Mouse (Mus musculus) thymus, postnatal 36 days (tissue): Measurements from ENCODE around the gene Sumo1.
A peak's percentile ranks its signal among the peaks of the same experiment; 100 is the strongest.
"Not testable (repeated sequence)": the region's sequence is repeated elsewhere in the genome, so short reads cannot be mapped to it uniquely, and the experiment has no call there.

Experiments
- DNase-seq, 2 experiments: peaks; one replicate each; pipeline ENCODE4 v3.0.0; 2022; ENCODE audit warnings: mixed read lengths in 2 of 2

Sumo1 gene

GRCm38 (mm10) chr1:59670641-59671168, at the start of gene Sumo1:
Sumo1 (minus strand) TSS chr1:59670834.
- DNase-seq = peak; percentile 83 to 86

GRCm38 (mm10) chr1:59719900-59720299, 49.3 kb upstream of the Sumo1 start:
- no peak for DNase-seq

GRCm38 (mm10) chr1:59701766-59702165, 31.1 kb upstream of the Sumo1 start:
- DNase-seq = no peak

GRCm38 (mm10) chr1:59698207-59698606, 27.6 kb upstream of the Sumo1 start:
- DNase-seq = no peak

GRCm38 (mm10) chr1:59697751-59698150, 27.1 kb upstream of the Sumo1 start:
- DNase-seq = no peak

GRCm38 (mm10) chr1:59690467-59690866, 19.8 kb upstream of the Sumo1 start:
- no peak for DNase-seq

- DNase-seq = no peak
Observed at GRCm38 (mm10) chr1:59687493-59687892, 16.9 kb upstream of the Sumo1 start.

GRCm38 (mm10) chr1:59684819-59685755, 14.5 kb upstream of the Sumo1 start, which contains the start of gene Nop58:
Nop58 (plus strand) TSS chr1:59684971.
- peak; percentile 76 to 85 for DNase-seq

- DNase-seq = peak; percentile 18 to 20
Observed at GRCm38 (mm10) chr1:59683926-59684818, 13.5 kb upstream of the Sumo1 start.

GRCm38 (mm10) chr1:59673661-59674060, 3.0 kb upstream of the Sumo1 start:
- no peak for DNase-seq

GRCm38 (mm10) chr1:59669962-59670630, 538 bp downstream of the Sumo1 start:
- no peak for DNase-seq

GRCm38 (mm10) chr1:59668871-59669270, 1.8 kb downstream of the Sumo1 start:
- DNase-seq = no peak

- DNase-seq = no peak
Observed at GRCm38 (mm10) chr1:59663456-59664135, 7.0 kb downstream of the Sumo1 start.

GRCm38 (mm10) chr1:59656244-59657171, 14.1 kb downstream of the Sumo1 start:
- no peak for DNase-seq

GRCm38 (mm10) chr1:59653243-59653911, 17.3 kb downstream of the Sumo1 start:
- no peak for DNase-seq

- DNase-seq = no peak
Observed at GRCm38 (mm10) chr1:59651201-59651819, 19.3 kb downstream of the Sumo1 start.

- not testable (repeated sequence) for DNase-seq
Observed at GRCm38 (mm10) chr1:59646502-59646901, 24.1 kb downstream of the Sumo1 start.

- DNase-seq = no peak
Observed at GRCm38 (mm10) chr1:59642488-59642887, 28.1 kb downstream of the Sumo1 start.

- DNase-seq = no peak
Observed at GRCm38 (mm10) chr1:59638371-59638770, 32.3 kb downstream of the Sumo1 start.

GRCm38 (mm10) chr1:59636349-59636748, 34.3 kb downstream of the Sumo1 start:
- DNase-seq = no peak
